Mouse (Mus musculus) stomach, embryonic 14.5 days (tissue): ENCODE measurements around the gene Arf3. TPM values are rescaled to one million over a fixed set of nuclear protein-coding genes. Genes with fewer than 3 reads are reported as not detected.

Experiments
- ATAC-seq: fragments of 200-750 bp; cut with Nextera tagmentation; 2 replicates; pipeline ENCODE4 v1.8.0; 2017; ENCODE audit warnings: low read depth, moderate TSS enrichment; ENCODE audit not compliant: insufficient number of reproducible peaks, insufficient read depth, low FRiP score
- H3K27ac ChIP-seq: fragments of 300-500 bp; sonication (generic); 2 replicates; pipeline ENCODE4 v1.5.1; 2014; ENCODE audit warnings: mild to moderate bottlenecking, low read length, moderate library complexity, mixed read lengths
- H3K27me3 ChIP-seq: fragments of 300-500 bp; sonication (generic); 2 replicates; pipeline ENCODE4 v1.6.1; 2014; ENCODE audit warnings: low read length, control low read depth, mixed read lengths; ENCODE audit not compliant: control insufficient read depth, insufficient read depth
- H3K36me3 ChIP-seq: fragments of 300-500 bp; sonication (generic); 2 replicates; pipeline ENCODE4 v1.6.1; 2014; ENCODE audit warnings: mild to moderate bottlenecking, control low read depth, low read length, moderate library complexity, mixed read lengths; ENCODE audit not compliant: control insufficient read depth, insufficient read depth
- H3K4me1 ChIP-seq: fragments of 300-500 bp; sonication (generic); 2 replicates; pipeline ENCODE4 v1.6.1; 2014; ENCODE audit warnings: low read length, control low read depth, mixed read lengths; ENCODE audit not compliant: control insufficient read depth, insufficient read depth
- H3K4me2 ChIP-seq: fragments of 300-500 bp; sonication (generic); replicated peaks from 2 replicates; pipeline ENCODE4 v1.6.1; 2014; ENCODE audit warnings: low read depth, low read length, control low read depth
- H3K4me3 ChIP-seq: fragments of 300-500 bp; sonication (generic); 2 replicates; pipeline ENCODE4 v1.5.1; 2014; ENCODE audit warnings: low read depth, low read length, control low read depth
- H3K9ac ChIP-seq: fragments of 300-500 bp; sonication (generic); replicated peaks from 2 replicates; pipeline ENCODE4 v1.6.1; 2014; ENCODE audit warnings: low read depth, mild to moderate bottlenecking, control low read depth, low read length, moderate library complexity, mixed read lengths
- H3K9me3 ChIP-seq: fragments of 300-500 bp; sonication (generic); 2 replicates; pipeline ENCODE4 v1.6.1; 2016; ENCODE audit warnings: low read depth, low read length, control low read depth; ENCODE audit not compliant: control insufficient read depth
- WGBS: fragments of 180-500 bp; shearing (Covaris S2); extraction: QIAGEN DNeasy Blood & Tissue Kit; methylation state at CpG from one replicate; pipeline ENCODE4 v1.1.7; 2014; 5-methylcytosine and 5-hydroxymethylcytosine counted together
- polyA plus RNA-seq: library from polyadenylated mRNA; unstranded; fragments of >200 nt; fragmentation: Nextera tagmentation; extraction: Ambion mirVana; gene quantifications from 2 replicates; pipeline ENCODE4 v1.2.1, GENCODE M21; 2014

Arf3 gene
- polyA plus RNA-seq, 1 experiment from 2014 or later: 33.2 TPM

DNA sequence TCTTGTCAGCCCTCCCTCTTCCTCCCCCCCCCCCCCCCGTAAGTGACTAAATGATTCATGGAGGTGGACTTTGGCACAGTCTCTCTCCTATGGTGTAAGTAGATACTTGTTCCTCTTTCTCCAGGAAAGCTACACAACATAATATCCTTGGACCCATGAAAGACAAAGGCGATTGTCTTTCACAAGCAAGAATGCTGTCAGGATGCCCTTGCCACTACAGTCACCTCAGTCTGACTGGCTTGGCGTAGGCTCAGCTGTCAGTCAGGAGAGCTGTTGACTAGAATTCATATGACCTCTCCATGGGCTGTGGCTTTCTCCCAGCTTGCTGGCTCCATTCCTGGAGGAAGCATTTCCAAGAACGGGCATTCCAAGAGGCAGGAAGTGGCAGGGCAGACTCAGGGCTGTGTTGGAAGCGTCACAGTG lies 48.8 kb downstream of the Arf3 start:
- Histone ChIP-seq H3K4me1 (no peaks in the 10 kb centered on the region), H3K27ac (no peak overlapping the region), H3K4me2 (no peak overlapping the region), H3K36me3 (no peaks in the 10 kb centered on the region), H3K4me3 (no peak overlapping the region), H3K9ac (no peak overlapping the region), H3K27me3 (no peaks in the 10 kb centered on the region), H3K9me3 (no peaks in the 10 kb centered on the region)
- ATAC-seq: no peak
- 74% methylated on average over 5 of the region's 5 CpGs for WGBS

DNA sequence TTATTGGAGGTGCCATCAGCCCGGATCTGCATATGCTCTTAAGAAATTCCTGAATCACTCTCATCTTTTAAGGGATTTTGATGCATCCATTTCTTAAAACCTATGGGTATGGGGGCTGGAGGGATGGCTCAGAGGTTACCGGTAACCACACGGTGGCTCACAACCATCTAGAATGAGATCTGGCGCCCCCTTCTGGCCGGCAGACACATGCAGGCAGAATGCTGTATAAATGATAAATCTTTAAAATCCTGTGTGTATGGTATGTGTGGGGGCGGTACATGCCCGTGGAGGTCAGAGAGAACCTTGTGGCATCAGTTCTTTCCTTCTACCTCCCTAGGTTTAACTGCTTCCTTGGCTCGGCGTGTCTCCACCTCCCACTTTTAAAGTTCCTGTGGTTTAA lies 52.6 kb downstream of the Arf3 start:
- Histone ChIP-seq H3K27me3 (no peaks in the 10 kb centered on the region), H3K4me3 (no peak overlapping the region)
- ATAC-seq: no peak

DNA sequence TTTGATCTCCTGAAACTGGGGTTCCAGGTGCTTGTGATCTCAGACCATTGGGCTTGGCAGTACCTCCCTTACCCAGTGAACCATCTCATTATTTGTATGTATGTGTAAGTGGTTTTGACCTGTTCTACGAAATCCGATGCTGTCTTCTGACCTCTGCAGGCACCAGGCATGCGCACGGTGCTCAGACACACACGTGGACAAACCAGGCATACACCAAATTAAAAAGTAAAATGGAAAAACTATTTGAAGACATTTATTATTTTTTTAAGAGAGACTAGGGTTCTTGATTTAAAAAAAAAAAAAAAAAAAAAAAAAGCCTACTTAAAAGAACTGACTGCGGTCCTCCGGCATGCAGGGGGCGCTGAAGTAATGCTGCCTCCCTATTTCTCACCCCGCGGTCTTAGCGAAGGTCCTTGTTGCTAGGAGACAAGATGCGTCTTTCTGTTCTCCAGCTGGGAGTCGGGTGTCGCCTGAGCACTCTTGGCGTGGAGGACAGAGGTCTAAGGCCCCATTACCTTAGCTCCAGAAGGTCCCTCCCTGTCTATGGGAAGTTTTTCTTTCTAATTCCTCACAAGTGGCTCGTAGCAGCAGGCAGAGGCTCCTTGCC lies 55.1 kb downstream of the Arf3 start, which contains the start of gene Ccdc65:
Ccdc65 (plus strand) TSS at position 442 of the 607 bp plus-strand sequence.
- 18% methylated on average over 16 of the region's 16 CpGs for WGBS
- no peaks in the 10 kb centered on the region for H3K4me1 ChIP-seq
- no peaks in the 10 kb centered on the region for H3K9me3 ChIP-seq
- H3K4me2 ChIP-seq: peak within 1 kb of the TSS; percentile 37
- H3K27me3 ChIP-seq: no peaks in the 10 kb centered on the region
- no peak within 1 kb of the TSS for H3K27ac ChIP-seq
- no peak within 1 kb of the TSS for H3K9ac ChIP-seq
- H3K36me3 ChIP-seq: no peaks in the 10 kb centered on the region
- ATAC-seq: no peak
- peak within 1 kb of the TSS; percentile 33 for H3K4me3 ChIP-seq

More for the DNA sequence above, 52.6 kb downstream of the Arf3 start:
- Histone ChIP-seq H3K4me2 (no peak overlapping the region), H3K27ac (no peak overlapping the region), H3K9me3 (no peaks in the 10 kb centered on the region), H3K9ac (no peak overlapping the region), H3K36me3 (no peaks in the 10 kb centered on the region), H3K4me1 (no peaks in the 10 kb centered on the region)
- WGBS: 13% methylated on average over 9 of the region's 9 CpGs

DNA sequence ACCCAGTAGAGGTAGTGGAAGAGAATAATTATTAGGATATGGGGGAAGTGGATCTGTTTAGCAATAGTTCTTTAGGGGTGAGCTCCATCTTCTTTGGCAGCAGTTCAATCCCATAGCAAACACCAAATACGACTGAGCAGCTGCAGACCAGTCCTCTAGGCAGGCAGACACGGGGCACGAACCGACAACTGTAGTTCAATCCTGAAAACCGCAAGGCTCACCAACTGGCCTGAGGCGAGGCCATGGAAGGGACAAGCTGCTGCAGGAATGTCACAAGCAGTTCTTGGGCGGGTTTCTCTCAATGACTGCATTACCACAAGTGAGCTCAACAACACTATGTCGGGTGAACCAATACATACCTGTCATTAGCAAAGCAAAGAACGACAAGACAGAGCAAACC lies 58.7 kb downstream of the Arf3 start:
- WGBS: 61% methylated on average over 9 of the region's 9 CpGs
- no peak overlapping the region for H3K9ac ChIP-seq

DNA sequence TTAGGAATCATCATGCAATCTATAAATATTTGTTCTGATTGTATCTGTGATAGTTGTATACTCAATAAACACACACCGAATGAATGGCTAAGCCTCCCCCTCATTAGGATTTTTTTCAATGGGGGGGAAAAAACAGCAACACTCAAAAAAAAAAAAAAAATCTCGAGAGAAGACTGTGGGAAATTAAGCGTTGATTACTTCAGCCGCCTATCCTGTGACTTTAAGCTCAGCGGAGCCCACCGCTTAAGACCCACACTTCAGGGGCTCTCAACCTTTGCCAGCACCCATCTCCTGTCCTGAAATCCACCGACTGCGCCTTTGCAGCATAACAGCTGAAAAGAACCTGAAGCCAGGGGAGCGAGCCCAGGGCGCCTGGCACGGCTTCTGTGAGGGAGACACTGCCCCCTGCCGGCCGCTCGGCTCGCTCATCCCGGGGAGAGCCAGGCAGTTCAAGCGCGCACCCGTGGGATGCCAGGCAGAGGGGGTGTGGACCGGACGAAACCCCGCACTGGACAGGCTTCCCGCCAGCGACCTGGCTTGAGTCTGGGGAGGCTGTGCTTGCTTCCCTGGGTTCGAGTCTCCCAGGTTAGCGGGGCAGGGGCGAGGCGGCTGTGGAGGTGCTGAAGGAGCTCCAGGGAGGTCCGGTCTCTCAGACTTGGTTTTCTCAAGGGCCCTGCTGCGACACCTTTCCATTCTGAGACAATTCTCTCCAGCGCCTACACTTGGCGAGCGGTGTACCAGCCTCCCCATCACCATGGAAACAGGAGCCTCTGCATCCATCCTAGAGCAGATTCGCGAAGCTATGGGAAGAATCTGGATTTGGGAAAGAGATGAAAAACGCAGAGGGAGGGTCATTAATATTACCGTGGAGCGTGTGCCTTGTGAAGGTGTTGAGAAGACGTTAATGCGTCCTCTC lies 63.6 kb downstream of the Arf3 start:
- Histone ChIP-seq H3K4me2 (peak overlapping the region; percentile 37), H3K4me3 (peak overlapping the region; percentile 14; the same call in 1 of the 2 replicates), H3K27ac (no peak overlapping the region), H3K4me1 (peaks cover 3% of the 10 kb centered on the region; the same call in 1 of the 2 replicates), H3K27me3 (peaks cover 23% of the 10 kb centered on the region), H3K9ac (no peak overlapping the region), H3K36me3 (no peaks in the 10 kb centered on the region), H3K9me3 (no peaks in the 10 kb centered on the region)
- peak; percentile 81; the same call in 1 of the 2 replicates for ATAC-seq
- 5% methylated on average over 40 of the region's 40 CpGs for WGBS

More for the DNA sequence above, 58.7 kb downstream of the Arf3 start:
- no peak for ATAC-seq
- Histone ChIP-seq H3K36me3 (no peaks in the 10 kb centered on the region), H3K9me3 (no peaks in the 10 kb centered on the region), H3K4me1 (peaks cover 3% of the 10 kb centered on the region; the same call in 1 of the 2 replicates), H3K27ac (no peak overlapping the region), H3K4me2 (no peak overlapping the region), H3K4me3 (no peak overlapping the region), H3K27me3 (peaks cover 23% of the 10 kb centered on the region)

DNA sequence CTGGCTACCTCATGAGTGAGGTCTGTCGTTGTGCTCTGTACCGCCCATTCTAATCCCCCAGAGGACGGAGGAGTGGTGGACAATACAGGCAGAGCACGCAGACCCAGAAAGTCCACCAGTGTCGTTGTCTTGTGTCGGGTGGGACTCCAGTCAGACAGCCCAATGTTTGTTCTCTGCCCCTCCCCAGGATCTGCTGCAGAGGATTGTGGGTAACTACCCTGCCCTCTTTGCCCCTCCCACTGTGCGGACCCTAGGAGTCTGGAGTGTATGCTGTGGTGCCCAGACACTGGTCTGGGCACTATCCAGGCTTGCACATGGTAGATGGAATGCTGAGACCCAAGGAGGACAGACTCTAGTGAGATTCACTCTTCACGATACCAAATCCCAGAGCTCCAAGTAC lies 66.8 kb downstream of the Arf3 start:
- H3K27ac ChIP-seq: no peak overlapping the region
- H3K9me3 ChIP-seq: no peaks in the 10 kb centered on the region
- H3K36me3 ChIP-seq: no peaks in the 10 kb centered on the region
- H3K9ac ChIP-seq: no peak overlapping the region
- 47% methylated on average over 8 of the region's 8 CpGs for whole genome bisulfite sequencing
- peaks cover 13% of the 10 kb centered on the region for H3K27me3 ChIP-seq
- no peak overlapping the region for H3K4me2 ChIP-seq
- H3K4me3 ChIP-seq: no peak overlapping the region
- peaks cover 7% of the 10 kb centered on the region; the same call in 1 of the 2 replicates for H3K4me1 ChIP-seq
- ATAC-seq: no peak

DNA sequence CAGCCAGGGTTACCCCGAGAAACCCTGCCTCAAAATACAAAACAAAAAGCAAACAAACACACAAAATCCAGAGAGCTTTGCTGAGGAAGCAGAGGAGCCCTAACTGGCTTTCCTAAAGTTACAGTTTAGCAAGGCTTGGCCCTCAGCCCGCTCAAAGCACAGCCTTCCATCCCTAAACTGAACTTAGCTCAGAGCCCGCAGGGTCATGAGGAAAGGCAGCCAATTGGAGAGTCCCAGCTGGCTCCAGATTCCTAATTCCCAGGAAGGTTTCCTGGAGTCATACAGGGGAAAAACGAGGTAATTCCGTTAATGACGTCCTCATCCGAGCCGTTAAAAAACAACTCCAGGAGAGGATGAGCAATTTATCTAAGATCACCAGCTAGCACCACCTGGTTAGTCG lies 67.3 kb downstream of the Arf3 start:
- Histone ChIP-seq H3K36me3 (no peaks in the 10 kb centered on the region), H3K27ac (no peak overlapping the region), H3K4me3 (no peak overlapping the region), H3K4me2 (no peak overlapping the region), H3K27me3 (peaks cover 8% of the 10 kb centered on the region), H3K9ac (no peak overlapping the region), H3K9me3 (no peaks in the 10 kb centered on the region), H3K4me1 (peaks cover 7% of the 10 kb centered on the region; the same call in 1 of the 2 replicates)
- no peak for ATAC-seq
- 47% methylated on average over 9 of the region's 9 CpGs for WGBS

DNA sequence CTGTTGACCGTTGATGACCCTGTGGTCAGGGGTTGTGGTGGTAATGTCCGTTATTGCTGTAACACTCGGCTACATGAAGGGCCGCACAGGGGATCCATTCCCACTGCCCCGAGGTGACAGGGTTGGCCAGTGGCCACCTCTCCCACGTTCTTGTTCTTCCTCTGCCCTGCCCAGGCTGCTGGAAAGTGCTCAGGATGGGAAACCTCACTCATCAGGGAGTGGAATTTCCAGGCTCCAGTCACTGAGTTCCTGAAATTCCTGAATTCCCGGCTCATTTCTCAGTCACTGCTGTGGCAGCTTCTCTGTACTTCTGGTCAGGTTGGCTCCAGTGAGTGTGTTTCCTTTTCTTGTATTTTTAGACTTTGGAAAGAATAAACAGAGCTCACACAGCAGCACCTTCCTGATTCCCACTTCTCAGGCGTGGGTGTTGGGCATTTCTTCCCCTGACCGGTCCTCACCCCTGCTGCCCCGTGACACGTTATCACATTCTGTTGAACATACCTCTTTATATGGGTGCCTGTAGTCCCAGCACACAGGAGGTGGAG lies 70.8 kb downstream of the Arf3 start:
- H3K4me2 ChIP-seq: 0 out of 2 replicates have a peak overlapping the region, but pooled peaks have one; percentile 5
- no peaks in the 10 kb centered on the region for H3K27me3 ChIP-seq
- 0 out of 2 replicates have a peak, but pooled peaks cover 4% of the 10 kb centered on the region for H3K4me1 ChIP-seq
- no peak for ATAC-seq
- no peaks in the 10 kb centered on the region for H3K36me3 ChIP-seq
- WGBS: 26% methylated on average over 11 of the region's 11 CpGs
- H3K9ac ChIP-seq: no peak overlapping the region
- 0 out of 2 replicates have a peak overlapping the region, but pooled peaks have one; percentile 10 for H3K27ac ChIP-seq
- no peak overlapping the region for H3K4me3 ChIP-seq
- no peaks in the 10 kb centered on the region for H3K9me3 ChIP-seq
